Mouse (Mus musculus) B cell, adult 2 months (primary cell): ENCODE measurements around the gene Mcu.

Experiments
- DNase-seq, 2 experiments: peaks; one replicate each; pipeline ENCODE4 v3.0.0; 2022

Gene Mcu

GRCm38 (mm10) chr10:59604879-59605464, 11.5 kb downstream of the Mcu start:
- no peak for DNase-seq

GRCm38 (mm10) chr10:59603843-59604242, 12.6 kb downstream of the Mcu start:
- DNase-seq, result no peak

GRCm38 (mm10) chr10:59602891-59603290, 13.6 kb downstream of the Mcu start:
- DNase-seq, result no peak

DNA sequence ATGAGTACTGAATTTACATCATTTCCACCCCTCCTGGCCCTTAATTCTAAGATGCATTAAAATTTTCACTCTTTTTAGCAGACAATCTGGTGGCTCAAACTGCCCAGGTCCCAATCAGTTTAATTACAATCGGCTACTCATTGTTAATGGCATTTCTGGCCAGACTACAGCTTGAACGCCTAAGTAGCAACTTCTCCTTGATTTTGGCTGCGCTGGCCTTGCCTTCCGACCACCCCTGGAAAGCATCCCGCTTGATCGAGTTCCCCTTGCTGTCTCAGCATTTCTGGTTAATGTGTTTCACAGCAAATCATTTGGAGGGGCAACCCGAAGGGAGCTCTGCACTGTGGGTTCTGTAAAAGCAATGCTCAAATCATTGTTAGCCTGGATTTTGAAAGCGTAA, 14.4 kb downstream of the Mcu start:
- DNase-seq, result no peak

- DNase-seq, result no peak
These were observed 16.0 kb downstream of the Mcu start for GRCm38 (mm10) chr10:59600516-59600915.

DNA sequence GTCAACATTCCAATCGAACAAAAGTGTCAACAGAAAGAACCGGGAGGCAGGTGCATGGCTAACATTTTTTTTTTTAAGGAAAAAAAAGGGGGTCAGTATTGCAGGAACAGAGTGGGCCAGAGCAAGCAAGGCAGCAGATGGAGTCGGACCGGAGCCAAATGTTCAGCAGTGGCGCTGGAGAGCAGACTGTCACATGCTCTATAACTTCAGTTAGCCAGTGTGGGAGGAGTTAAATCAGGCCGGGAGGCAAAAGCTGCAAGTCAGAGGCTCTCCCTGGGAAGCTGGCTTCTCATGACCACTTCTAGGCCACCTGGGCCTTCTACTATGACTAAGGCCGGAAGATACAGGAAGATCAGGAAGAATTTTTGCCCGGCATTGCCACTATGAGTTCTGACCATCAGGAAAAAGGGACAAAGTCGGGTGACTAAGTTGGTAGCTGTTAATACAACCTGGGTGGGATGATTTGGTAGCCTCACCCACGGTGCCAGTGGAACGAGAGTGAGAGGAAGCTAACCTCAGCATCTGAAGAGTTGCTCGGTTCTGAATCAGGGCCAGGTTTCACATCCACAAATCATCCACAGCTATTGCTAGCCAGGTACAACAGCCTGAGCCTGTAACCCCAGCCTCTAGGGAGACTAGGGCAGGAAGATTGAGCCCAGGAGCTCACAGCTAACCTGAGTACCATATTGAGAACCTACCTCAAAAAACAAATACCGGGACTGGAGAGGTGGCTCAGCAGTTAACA, 22.5 kb downstream of the Mcu start:
- peak; percentile 23 to 44 for DNase-seq

DNA sequence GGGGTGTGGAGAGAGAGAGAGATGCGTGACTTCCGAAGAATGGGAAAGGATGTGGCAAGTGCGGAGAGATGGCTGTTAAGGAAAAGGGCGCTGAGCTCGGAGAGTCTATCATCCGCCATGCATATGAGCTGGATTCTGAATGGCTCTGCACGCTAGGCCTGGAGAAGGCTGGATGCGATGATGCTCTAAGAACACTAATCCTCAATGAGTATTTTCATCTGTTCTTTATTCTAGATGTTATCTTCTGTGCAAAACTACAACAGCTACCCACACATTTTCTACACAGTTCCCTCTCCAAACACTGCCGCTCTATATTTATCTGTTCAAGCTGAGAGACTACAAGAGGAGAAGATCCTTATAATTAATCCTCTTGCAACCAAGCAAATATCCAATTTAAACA, 25.9 kb downstream of the Mcu start:
- DNase-seq, result no peak

DNA sequence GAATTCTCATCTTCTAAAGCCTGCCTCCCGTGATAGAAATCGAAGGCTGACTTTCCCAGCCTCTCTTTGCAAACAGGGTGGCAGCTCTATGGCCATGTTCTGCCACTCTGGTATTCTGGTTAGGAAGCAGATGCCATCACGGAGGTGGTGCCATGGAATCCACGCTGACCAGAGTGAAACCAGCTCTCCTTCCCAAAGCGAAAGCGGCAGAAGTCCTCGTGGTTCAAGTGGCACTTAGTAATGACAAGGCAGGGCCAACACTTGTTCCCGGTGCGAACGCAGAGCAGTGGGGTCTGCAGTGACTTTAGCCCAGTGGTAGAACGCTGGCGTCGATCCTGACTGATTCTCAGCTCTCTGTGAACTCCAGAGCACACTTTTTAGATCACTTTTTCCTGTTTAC, 26.6 kb downstream of the Mcu start:
- no peak for DNase-seq

DNA sequence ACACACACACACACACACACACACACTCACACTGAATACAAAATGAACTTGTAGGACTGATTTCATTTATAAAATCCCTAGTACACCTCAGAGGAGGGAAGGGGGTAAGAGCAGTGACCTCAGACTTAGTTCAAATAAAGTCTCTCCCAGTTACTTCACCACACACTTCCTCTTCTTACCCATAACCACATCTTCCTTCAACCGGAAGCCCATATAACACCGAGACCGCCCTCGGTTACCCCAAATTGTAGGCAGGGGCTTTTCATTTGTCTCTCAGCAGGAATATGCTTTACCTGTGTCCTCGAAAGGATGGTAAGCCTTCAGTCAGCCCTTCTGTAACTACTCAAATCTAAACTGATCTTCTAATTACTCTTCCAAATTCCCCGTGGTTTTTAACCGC, 27.1 kb downstream of the Mcu start:
- peak; percentile 42 to 48 for DNase-seq

DNA sequence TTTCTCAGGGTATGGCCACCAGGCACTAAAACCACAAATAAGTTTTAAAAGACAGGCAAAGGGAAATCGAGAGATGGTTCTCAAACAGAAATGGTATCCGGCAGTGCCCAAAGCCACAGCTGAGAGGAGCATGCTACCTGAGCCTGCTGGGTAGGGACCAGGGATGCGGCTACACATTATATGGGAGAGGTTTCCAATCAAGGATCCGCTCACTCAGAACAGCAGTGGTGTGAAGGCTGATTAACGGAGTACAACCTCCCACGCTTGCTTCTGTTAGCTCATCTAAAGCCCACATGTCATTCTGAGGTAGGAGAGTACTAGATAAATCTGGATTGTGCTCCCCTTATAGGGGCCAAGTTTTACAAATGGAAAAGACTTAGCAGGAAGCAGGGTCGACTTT, 28.4 kb downstream of the Mcu start:
- DNase-seq, result no peak

- no peak for DNase-seq
These were observed 29.7 kb downstream of the Mcu start for GRCm38 (mm10) chr10:59586821-59587220.

DNA sequence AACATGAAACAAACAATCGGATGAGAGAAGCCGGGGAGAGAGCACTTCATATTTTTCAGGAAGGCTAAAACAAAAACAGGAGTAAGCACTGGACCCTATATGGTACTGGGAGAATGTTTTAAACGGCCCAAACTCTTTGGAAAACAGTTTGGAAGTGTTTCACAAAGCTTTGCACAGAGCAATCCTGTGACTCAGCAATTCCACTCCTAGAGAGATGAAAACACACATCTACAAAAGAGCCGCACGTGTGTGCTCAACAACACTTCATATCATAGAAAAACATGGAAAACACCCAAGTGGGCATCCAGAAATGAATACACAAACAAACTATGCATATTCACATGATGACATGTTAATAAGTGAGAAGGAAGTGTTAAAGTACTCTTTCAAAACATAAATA, 30.9 kb downstream of the Mcu start:
- no peak for DNase-seq

- DNase-seq, result no peak
These were observed 34.5 kb downstream of the Mcu start for GRCm38 (mm10) chr10:59581826-59582543.

DNA sequence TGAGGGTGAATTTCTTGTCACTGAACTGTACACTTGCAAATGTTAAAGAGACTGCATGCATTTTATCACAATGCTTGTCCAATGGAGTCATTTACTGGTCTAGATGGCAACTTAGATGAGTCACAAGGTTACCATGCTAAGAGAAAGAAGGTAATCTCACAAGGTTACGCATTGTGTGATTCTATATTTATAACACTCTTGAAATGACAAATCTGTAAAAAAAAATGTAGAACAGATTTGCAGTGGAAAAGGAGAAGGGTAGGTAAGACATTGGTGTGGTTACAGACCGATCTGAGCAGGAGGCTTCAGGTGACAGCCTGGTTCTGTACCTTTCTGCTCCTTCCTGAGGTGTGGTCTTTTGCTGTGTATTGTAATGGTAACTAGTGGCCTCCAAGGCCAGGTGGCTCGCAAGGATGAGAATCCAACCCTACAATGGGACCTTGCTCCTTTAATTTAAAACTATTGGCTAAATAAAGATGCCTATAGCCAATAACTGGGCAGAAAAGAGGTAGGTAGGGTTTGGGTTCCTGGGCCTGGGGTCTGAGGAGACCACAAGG, 35.8 kb downstream of the Mcu start:
- no peak for DNase-seq

DNA sequence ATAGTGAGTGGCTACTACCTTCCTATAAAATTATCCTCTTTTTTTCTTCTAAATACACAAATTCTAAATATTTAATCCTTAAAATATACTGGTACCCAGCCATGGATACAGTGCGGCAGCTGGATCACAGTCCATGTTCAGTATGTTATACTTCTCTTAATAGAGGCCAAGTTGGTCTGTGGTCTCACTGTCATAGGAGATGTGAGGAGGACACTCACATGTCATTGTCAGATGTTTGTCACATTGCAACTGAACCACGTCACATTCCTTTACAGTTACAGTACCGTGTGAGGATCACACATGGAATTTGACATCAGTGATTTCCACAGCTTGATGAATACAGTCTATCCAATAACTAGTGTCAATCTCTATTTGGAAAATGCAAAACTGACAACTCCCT, 36.8 kb downstream of the Mcu start:
- DNase-seq, result no peak

GRCm38 (mm10) chr10:59577871-59578801, 38.4 kb downstream of the Mcu start:
- DNase-seq, result peak; percentile 26 to 31

- DNase-seq, result no peak
These were observed 40.2 kb downstream of the Mcu start for GRCm38 (mm10) chr10:59576305-59576704.

- DNase-seq, result no peak
These were observed 44.5 kb downstream of the Mcu start for GRCm38 (mm10) chr10:59571964-59572363.

DNA sequence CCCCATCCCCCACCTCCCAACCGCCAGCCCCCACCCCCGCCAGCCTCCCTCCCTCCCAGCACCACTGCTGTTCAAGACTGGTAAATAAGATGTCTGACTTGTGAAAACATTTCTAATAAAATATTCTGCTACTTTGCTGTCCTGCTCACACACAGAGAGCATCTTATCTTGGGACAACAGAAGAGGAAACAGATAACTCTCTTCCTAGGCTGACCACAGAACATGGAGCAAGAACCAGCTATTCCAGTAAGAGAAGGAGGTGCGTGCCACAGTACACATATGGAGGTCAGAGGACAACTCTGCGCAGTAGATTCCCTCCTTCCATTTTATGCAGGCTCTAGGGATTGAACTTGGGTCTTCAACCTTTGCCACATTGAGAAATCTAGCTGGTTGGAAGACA, 45.2 kb downstream of the Mcu start:
- DNase-seq, result no peak

- DNase-seq, result no peak
These were observed 45.7 kb downstream of the Mcu start for GRCm38 (mm10) chr10:59570780-59571179.

GRCm38 (mm10) chr10:59570360-59570759, 46.1 kb downstream of the Mcu start:
- DNase-seq, result peak; percentile 12 to 22

GRCm38 (mm10) chr10:59569481-59569869, 47.0 kb downstream of the Mcu start:
- no peak for DNase-seq
